Mouse (Mus musculus) liver, postnatal 0 days (tissue): ENCODE measurements around the gene Sf3b3. TPM values are rescaled to one million over a fixed set of nuclear protein-coding genes. Genes with fewer than 3 reads are reported as not detected.

Experiments used
- ATAC-seq: fragments of 200-750 bp; cut with Nextera tagmentation; 2 replicates; pipeline ENCODE4 v1.8.0; 2017; ENCODE audit warnings: mild to moderate bottlenecking, moderate library complexity
- DNase-seq: peaks from one replicate; pipeline ENCODE4 v3.0.0-alpha.2; 2016
- H3K27ac ChIP-seq: fragments of 300-500 bp; sonication (generic); 2 replicates; pipeline ENCODE4 v1.5.1; 2014; ENCODE audit warnings: antibody characterized with exemption, moderate library complexity, mild to moderate bottlenecking, low read depth
- H3K27me3 ChIP-seq: fragments of 300-500 bp; sonication (generic); 2 replicates; pipeline ENCODE4 v1.6.1; 2014; ENCODE audit warnings: low read length, control low read depth, mixed read lengths; ENCODE audit not compliant: insufficient read depth
- H3K36me3 ChIP-seq: fragments of 300-500 bp; sonication (generic); replicated peaks from 2 replicates; pipeline ENCODE4 v1.6.1; 2014; ENCODE audit warnings: mild to moderate bottlenecking, control low read depth, low read length, moderate library complexity, mixed read lengths; ENCODE audit not compliant: insufficient read depth
- H3K4me1 ChIP-seq: fragments of 300-500 bp; sonication (generic); 2 replicates; pipeline ENCODE4 v1.6.1; 2014; ENCODE audit warnings: antibody characterized with exemption, mild to moderate bottlenecking, control low read depth; ENCODE audit not compliant: insufficient read depth
- H3K4me2 ChIP-seq: fragments of 300-500 bp; sonication (generic); 2 replicates; pipeline ENCODE4 v1.6.1; 2014; ENCODE audit warnings: low read depth, mild to moderate bottlenecking, low read length, moderate library complexity, mixed read lengths
- H3K4me3 ChIP-seq: fragments of 300-500 bp; sonication (generic); 2 replicates; pipeline ENCODE4 v1.5.1; 2014; ENCODE audit warnings: low read depth, low read length
- H3K9ac ChIP-seq: fragments of 300-500 bp; sonication (generic); replicated peaks from 2 replicates; pipeline ENCODE4 v1.6.1; 2014; ENCODE audit warnings: mild to moderate bottlenecking, moderate library complexity
- H3K9me3 ChIP-seq: fragments of 300-500 bp; sonication (generic); 2 replicates; pipeline ENCODE4 v1.6.1; 2016; ENCODE audit warnings: mild to moderate bottlenecking, control low read depth, low read length, mixed read lengths
- CTCF ChIP-seq: sonication (generic); IDR thresholded peaks from 2 replicates; pipeline ENCODE4 v1.5.1; 2016; ENCODE audit warnings: antibody characterized with exemption, low read depth
- EP300 ChIP-seq: IDR thresholded peaks from 2 replicates; pipeline ENCODE4 v1.6.1; 2016; ENCODE audit warnings: antibody characterized with exemption, low read depth, mild to moderate bottlenecking
- WGBS: fragments of 180-500 bp; shearing (Covaris S2); extraction: QIAGEN DNeasy Blood & Tissue Kit; methylation state at CpG from one replicate; pipeline ENCODE4 v1.1.7; 2014; ENCODE audit not compliant: insufficient replicate concordance; 5-methylcytosine and 5-hydroxymethylcytosine counted together
- polyA plus RNA-seq: library from polyadenylated mRNA; unstranded; fragments of >200 nt; fragmentation: Nextera tagmentation; extraction: Ambion mirVana; gene quantifications from 2 replicates; pipeline ENCODE4 v1.2.1, GENCODE M21; 2015

Gene Sf3b3
- polyA plus RNA-seq, 1 experiment from 2014 or later = 31.2 TPM

DNA sequence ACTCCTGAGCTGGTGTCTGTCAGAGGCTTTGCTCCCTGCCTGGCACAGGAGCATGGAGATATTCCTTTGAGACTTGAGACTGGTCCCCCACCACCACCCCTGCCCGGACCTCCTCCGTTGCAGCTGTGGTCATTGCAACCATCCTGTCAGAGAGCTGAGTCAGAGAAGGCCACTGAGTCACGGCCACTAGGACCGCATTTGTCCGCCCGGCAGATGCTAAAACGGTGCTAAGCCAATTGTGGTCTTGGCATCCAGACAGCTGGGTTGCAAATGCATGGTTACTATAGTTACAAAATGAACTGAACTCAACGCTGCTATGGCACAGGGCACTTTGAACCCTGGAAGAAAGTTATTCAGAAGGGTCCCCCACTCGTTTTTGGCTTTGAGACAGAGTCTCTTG is 53.1 kb downstream of the Sf3b3 start:
- Histone ChIP-seq H3K4me1 (0 out of 2 replicates have a peak, but pooled peaks cover 8% of the 10 kb centered on the region), H3K9me3 (peaks cover 7% of the 10 kb centered on the region; the same call in 1 of the 2 replicates), H3K27ac (no peak overlapping the region), H3K4me2 (no peak overlapping the region), H3K4me3 (no peak overlapping the region), H3K27me3 (no peaks in the 10 kb centered on the region), H3K36me3 (no peaks in the 10 kb centered on the region), H3K9ac (no peak overlapping the region)
- DNase-seq (no peak), ATAC-seq (no peak)
- 70% methylated on average over 9 of the region's 9 CpGs for WGBS
- TF ChIP-seq CTCF (no peak), EP300 (no peak)

DNA sequence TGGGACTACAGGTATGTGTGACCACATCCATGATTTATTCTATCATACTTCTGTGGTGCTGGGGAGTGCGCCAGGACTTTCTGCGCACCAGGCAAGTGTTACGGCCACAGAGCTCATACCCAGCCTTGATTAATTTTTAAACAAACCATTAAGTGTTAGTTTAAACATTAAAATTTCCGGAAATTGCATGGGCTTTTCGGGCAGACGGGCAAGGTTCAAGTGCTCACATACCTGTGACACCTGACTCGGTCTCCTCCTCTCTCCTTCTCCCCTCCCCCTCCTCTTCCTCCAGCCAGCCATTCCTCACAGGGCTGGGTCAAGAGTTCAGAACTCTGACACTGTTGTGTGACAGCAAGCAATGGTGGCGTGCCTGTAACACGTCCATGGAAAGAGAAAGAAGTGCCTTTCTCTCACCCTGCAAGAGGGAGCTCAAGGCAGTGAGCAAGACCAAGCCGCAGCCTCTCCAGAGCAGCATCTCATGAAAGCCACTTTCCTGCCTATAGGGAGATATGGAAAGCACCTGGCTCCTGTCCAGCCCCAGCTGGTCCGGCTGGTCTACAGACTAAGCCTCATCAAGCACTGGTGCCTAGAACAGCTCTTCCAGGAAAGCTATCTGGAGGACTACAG is 53.9 kb downstream of the Sf3b3 start:
- Histone ChIP-seq H3K4me2 (peak overlapping the region; percentile 38), H3K27ac (0 out of 2 replicates have a peak overlapping the region, but pooled peaks have one; percentile 16), H3K36me3 (no peaks in the 10 kb centered on the region), H3K4me1 (0 out of 2 replicates have a peak, but pooled peaks cover 8% of the 10 kb centered on the region), H3K4me3 (no peak overlapping the region), H3K27me3 (no peaks in the 10 kb centered on the region), H3K9me3 (peaks cover 7% of the 10 kb centered on the region; the same call in 1 of the 2 replicates), H3K9ac (0 out of 2 replicates have a peak overlapping the region, but pooled peaks have one; percentile 11)
- ATAC-seq (peak; percentile 77), DNase-seq (no peak)
- 54% methylated on average over 11 of the region's 11 CpGs for WGBS
- no peak for TF ChIP-seq EP300
- no peak for TF ChIP-seq CTCF

DNA sequence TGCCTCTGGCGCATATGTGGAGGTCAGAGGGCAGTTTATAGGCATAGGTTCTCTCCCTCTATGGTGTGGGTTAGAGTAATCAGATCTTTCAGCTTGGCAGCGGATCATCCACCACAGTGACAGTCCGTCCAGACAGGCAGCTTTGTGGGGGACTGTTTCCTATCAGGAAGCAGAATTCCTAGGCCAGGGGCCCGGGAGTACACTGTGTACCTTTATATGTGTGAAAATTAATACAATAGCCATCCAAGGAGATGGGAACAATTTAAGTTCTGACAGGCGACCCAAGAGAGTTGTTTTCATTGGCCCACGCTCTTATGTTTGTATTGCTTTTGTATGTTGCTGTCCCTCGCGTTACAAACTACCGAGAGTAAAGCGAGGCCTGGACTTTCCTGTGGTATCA is 55.4 kb downstream of the Sf3b3 start:
- whole genome bisulfite sequencing = 73% methylated on average over 10 of the region's 10 CpGs
- Histone ChIP-seq H3K36me3 (no peaks in the 10 kb centered on the region), H3K4me3 (no peak overlapping the region), H3K27ac (no peak overlapping the region), H3K4me2 (no peak overlapping the region), H3K9ac (no peak overlapping the region), H3K9me3 (peaks cover 5% of the 10 kb centered on the region; the same call in 1 of the 2 replicates), H3K4me1 (0 out of 2 replicates have a peak, but pooled peaks cover 8% of the 10 kb centered on the region), H3K27me3 (no peaks in the 10 kb centered on the region)
- no peak for ATAC-seq
- TF ChIP-seq EP300 = no peak
- TF ChIP-seq CTCF = no peak
- no peak for DNase-seq

GRCm38 (mm10) chr8:110790270-110790669 is 56.3 kb downstream of the Sf3b3 start:
- Histone ChIP-seq H3K27me3 (no peaks in the 10 kb centered on the region), H3K4me3 (no peak overlapping the region), H3K9me3 (no peaks in the 10 kb centered on the region), H3K36me3 (no peaks in the 10 kb centered on the region), H3K4me1 (0 out of 2 replicates have a peak, but pooled peaks cover 8% of the 10 kb centered on the region), H3K4me2 (no peak overlapping the region), H3K9ac (no peak overlapping the region), H3K27ac (no peak overlapping the region)
- no peak for TF ChIP-seq CTCF
- no peak for TF ChIP-seq EP300
- DNase-seq (no peak), ATAC-seq (no peak)
- 43% methylated on average over 6 of the region's 6 CpGs for WGBS

DNA sequence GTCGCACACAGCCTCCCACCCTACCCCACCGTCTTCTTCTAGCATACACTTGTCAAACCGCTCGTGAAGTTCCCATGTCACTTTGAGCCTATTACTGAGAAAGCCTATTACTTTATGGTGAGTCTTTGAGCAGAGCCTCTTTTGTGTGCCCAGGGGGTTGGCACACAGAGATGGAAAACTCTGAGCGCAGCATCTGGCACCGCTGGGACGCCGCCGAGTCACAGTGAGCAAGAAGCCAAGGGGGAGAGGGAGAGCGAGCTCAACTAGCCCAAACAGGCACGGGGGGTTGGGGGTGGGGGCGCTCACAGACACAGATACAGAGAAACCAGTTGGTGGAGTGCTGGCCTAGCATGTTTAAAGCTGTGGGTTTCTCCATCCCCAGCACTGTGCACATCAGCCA is 57.0 kb downstream of the Sf3b3 start:
- Histone ChIP-seq H3K36me3 (no peaks in the 10 kb centered on the region), H3K4me3 (no peak overlapping the region), H3K9ac (no peak overlapping the region), H3K9me3 (no peaks in the 10 kb centered on the region), H3K27ac (no peak overlapping the region), H3K4me1 (0 out of 2 replicates have a peak, but pooled peaks cover 8% of the 10 kb centered on the region), H3K27me3 (no peaks in the 10 kb centered on the region), H3K4me2 (no peak overlapping the region)
- DNase-seq (no peak), ATAC-seq (no peak)
- no peak for TF ChIP-seq EP300
- no peak for TF ChIP-seq CTCF
- 53% methylated on average over 12 of the region's 12 CpGs for WGBS

DNA sequence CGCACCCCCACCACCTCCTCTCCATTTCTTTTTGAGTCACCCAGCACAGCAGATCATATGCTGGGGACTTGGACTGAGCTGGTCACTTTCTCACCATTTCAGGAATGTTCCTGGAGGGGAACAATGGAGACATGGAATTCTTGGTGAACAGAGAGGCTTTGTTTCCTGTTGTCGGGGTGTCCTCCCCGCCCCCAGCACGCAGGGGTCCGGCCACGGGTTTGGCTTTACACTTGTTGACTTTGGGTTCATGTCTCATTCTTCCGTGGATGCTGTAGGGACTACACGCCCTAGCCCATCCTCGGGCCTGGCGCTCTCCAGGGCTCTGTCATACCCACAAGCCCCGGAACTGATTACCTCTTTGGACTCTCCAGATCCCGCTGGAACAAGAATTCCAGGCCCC is 57.6 kb downstream of the Sf3b3 start:
- DNase-seq (no peak), ATAC-seq (no peak)
- H3K4me2 ChIP-seq = no peak overlapping the region
- TF ChIP-seq CTCF = no peak
- TF ChIP-seq EP300 = no peak
- H3K9ac ChIP-seq = no peak overlapping the region
- 65% methylated on average over 12 of the region's 12 CpGs for WGBS
- no peak overlapping the region for H3K4me3 ChIP-seq
- H3K4me1 ChIP-seq = 0 out of 2 replicates have a peak, but pooled peaks cover 8% of the 10 kb centered on the region
- H3K27ac ChIP-seq = no peak overlapping the region
- H3K36me3 ChIP-seq = no peaks in the 10 kb centered on the region
- no peaks in the 10 kb centered on the region for H3K27me3 ChIP-seq
- H3K9me3 ChIP-seq = no peaks in the 10 kb centered on the region
